Mouse (Mus musculus): ENCODE measurements around the gene AU040320.

GRCm38 (mm10) chr4:126734700-126735381, 18.5 kb upstream of the AU040320 start:
- no peak for TF ChIP-seq POLR2A (IDR thresholded peaks at IDR 0.05; ENCODE audit: insufficient read depth, low read length)
- TF ChIP-seq CTCF (IDR thresholded peaks at IDR 0.05; ENCODE audit: low read depth, low read length), result no peak
- TF ChIP-seq EP300 (IDR thresholded peaks at IDR 0.05; ENCODE audit: insufficient read depth, low read depth, low read length), result no peak

Measured in ES-Bruce4 (cell line).